Mouse (Mus musculus): Measurements from ENCODE around the gene Calcrl. TPM values are rescaled to one million over a fixed set of nuclear protein-coding genes. Genes with fewer than 3 reads are reported as not detected.

The Calcrl gene
- polyA plus RNA-seq, 1 experiment from 2014 or later = 50.1 TPM

- Histone ChIP-seq H3K4me1 (replicated peaks; ENCODE audit: insufficient read depth, low read length) (no peaks in the 10 kb centered on the region), H3K4me2 (ENCODE audit: low read length) (peak overlapping the region; percentile 1; the same call in 1 of the 2 replicates), H3K9me3 (replicated peaks; ENCODE audit: low read length) (no peaks in the 10 kb centered on the region), H3K4me3 (replicated peaks; ENCODE audit: low read depth, low read length) (no peak overlapping the region), H3K27ac (0 out of 2 replicates have a peak overlapping the region, but pooled peaks have one; percentile 1), H3K27me3 (ENCODE audit: insufficient read depth, low read length) (no peaks in the 10 kb centered on the region), H3K36me3 (ENCODE audit: insufficient read depth, low read length) (no peaks in the 10 kb centered on the region), H3K9ac (ENCODE audit: low read depth, low read length) (no peak overlapping the region)
- WGBS = 54% methylated on average over 11 of the region's 11 CpGs
- ATAC-seq (replicated peaks; ENCODE audit: low FRiP score, low read depth) (no peak), DNase-seq (ENCODE audit: low spot score) (peak; percentile 48)
- TF ChIP-seq CTCF (IDR thresholded peaks at IDR 0.05; ENCODE audit: low read depth) = no peak
Observed at GRCm38 (mm10) chr2:84459651-84460177, 34.5 kb upstream of the Calcrl start.

GRCm38 (mm10) chr2:84457221-84457620, 32.0 kb upstream of the Calcrl start:
- Histone ChIP-seq H3K4me2 (ENCODE audit: low read length) (no peak overlapping the region), H3K9me3 (replicated peaks; ENCODE audit: low read length) (no peaks in the 10 kb centered on the region), H3K36me3 (ENCODE audit: insufficient read depth, low read length) (no peaks in the 10 kb centered on the region), H3K9ac (ENCODE audit: low read depth, low read length) (no peak overlapping the region), H3K27ac (no peak overlapping the region), H3K27me3 (ENCODE audit: insufficient read depth, low read length) (no peaks in the 10 kb centered on the region), H3K4me3 (replicated peaks; ENCODE audit: low read depth, low read length) (no peak overlapping the region), H3K4me1 (replicated peaks; ENCODE audit: insufficient read depth, low read length) (no peaks in the 10 kb centered on the region)
- no peak for TF ChIP-seq CTCF (IDR thresholded peaks at IDR 0.05; ENCODE audit: low read depth)
- no peak for DNase-seq (ENCODE audit: low spot score)
- 79% methylated on average over 6 of the region's 6 CpGs for WGBS
- no peak for ATAC-seq (replicated peaks; ENCODE audit: low FRiP score, low read depth)

GRCm38 (mm10) chr2:84455236-84455799, 30.1 kb upstream of the Calcrl start:
- Histone ChIP-seq H3K27me3 (ENCODE audit: insufficient read depth, low read length) (no peaks in the 10 kb centered on the region), H3K4me1 (replicated peaks; ENCODE audit: insufficient read depth, low read length) (no peaks in the 10 kb centered on the region), H3K9ac (ENCODE audit: low read depth, low read length) (no peak overlapping the region), H3K4me2 (ENCODE audit: low read length) (peak overlapping the region; percentile 33; the same call in 1 of the 2 replicates), H3K27ac (no peak overlapping the region), H3K36me3 (ENCODE audit: insufficient read depth, low read length) (no peaks in the 10 kb centered on the region), H3K9me3 (replicated peaks; ENCODE audit: low read length) (no peaks in the 10 kb centered on the region), H3K4me3 (replicated peaks; ENCODE audit: low read depth, low read length) (no peak overlapping the region)
- TF ChIP-seq CTCF (IDR thresholded peaks at IDR 0.05; ENCODE audit: low read depth) = peak; percentile 89
- DNase-seq (ENCODE audit: low spot score) (peak; percentile 94), ATAC-seq (replicated peaks; ENCODE audit: low FRiP score, low read depth) (peak; percentile 76)
- 5% methylated on average over 5 of the region's 5 CpGs for WGBS

- DNase-seq (ENCODE audit: low spot score) (peak; percentile 54), ATAC-seq (replicated peaks; ENCODE audit: low FRiP score, low read depth) (peak; percentile 64)
- WGBS = 46% methylated on average over 10 of the region's 10 CpGs
- Histone ChIP-seq H3K4me3 (replicated peaks; ENCODE audit: low read depth, low read length) (no peak overlapping the region), H3K4me2 (ENCODE audit: low read length) (peak overlapping the region; percentile 33; the same call in 1 of the 2 replicates), H3K9ac (ENCODE audit: low read depth, low read length) (no peak overlapping the region), H3K9me3 (replicated peaks; ENCODE audit: low read length) (no peaks in the 10 kb centered on the region), H3K36me3 (ENCODE audit: insufficient read depth, low read length) (no peaks in the 10 kb centered on the region), H3K4me1 (replicated peaks; ENCODE audit: insufficient read depth, low read length) (no peaks in the 10 kb centered on the region), H3K27ac (no peak overlapping the region), H3K27me3 (ENCODE audit: insufficient read depth, low read length) (no peaks in the 10 kb centered on the region)
- no peak for TF ChIP-seq CTCF (IDR thresholded peaks at IDR 0.05; ENCODE audit: low read depth)
Observed at GRCm38 (mm10) chr2:84454551-84455235, 29.5 kb upstream of the Calcrl start.

GRCm38 (mm10) chr2:84454051-84454450, 28.8 kb upstream of the Calcrl start:
- 14% methylated on average over 5 of the region's 5 CpGs for WGBS
- Histone ChIP-seq H3K4me3 (replicated peaks; ENCODE audit: low read depth, low read length) (no peak overlapping the region), H3K27ac (no peak overlapping the region), H3K4me1 (replicated peaks; ENCODE audit: insufficient read depth, low read length) (no peaks in the 10 kb centered on the region), H3K9ac (ENCODE audit: low read depth, low read length) (no peak overlapping the region), H3K27me3 (ENCODE audit: insufficient read depth, low read length) (no peaks in the 10 kb centered on the region), H3K4me2 (ENCODE audit: low read length) (no peak overlapping the region), H3K36me3 (ENCODE audit: insufficient read depth, low read length) (no peaks in the 10 kb centered on the region), H3K9me3 (replicated peaks; ENCODE audit: low read length) (no peaks in the 10 kb centered on the region)
- peak; percentile 75 for TF ChIP-seq CTCF (IDR thresholded peaks at IDR 0.05; ENCODE audit: low read depth)
- ATAC-seq (replicated peaks; ENCODE audit: low FRiP score, low read depth) = no peak
- peak; percentile 84 for DNase-seq (ENCODE audit: low spot score)

GRCm38 (mm10) chr2:84445499-84445898, 20.3 kb upstream of the Calcrl start:
- 75% methylated on average over 1 of the region's 1 CpGs for WGBS
- DNase-seq (ENCODE audit: low spot score) (no peak), ATAC-seq (replicated peaks; ENCODE audit: low FRiP score, low read depth) (no peak)
- Histone ChIP-seq H3K4me2 (ENCODE audit: low read length) (no peak overlapping the region), H3K4me1 (replicated peaks; ENCODE audit: insufficient read depth, low read length) (no peaks in the 10 kb centered on the region), H3K36me3 (ENCODE audit: insufficient read depth, low read length) (no peaks in the 10 kb centered on the region), H3K9me3 (replicated peaks; ENCODE audit: low read length) (no peaks in the 10 kb centered on the region), H3K27ac (no peak overlapping the region), H3K4me3 (replicated peaks; ENCODE audit: low read depth, low read length) (no peak overlapping the region), H3K9ac (ENCODE audit: low read depth, low read length) (no peak overlapping the region), H3K27me3 (ENCODE audit: insufficient read depth, low read length) (no peaks in the 10 kb centered on the region)
- TF ChIP-seq CTCF (IDR thresholded peaks at IDR 0.05; ENCODE audit: low read depth) = no peak
